23 mouse cellular contexts compared by ENCODE assay signal in genomic region chr4:76023756-76024501, GRCm38 (mm10).
"Had no signal": no experiment of that assay in that cellular context is flagged by ENCODE, and none has a peak within 500 bp of the region (broad histone marks: within the 10 kb centered on the region; RNA-seq: fewer than 3 reads in every experiment).

No protein-coding gene starts in this region.

- H3K4me2 ChIP-seq: limb, embryonic 12.5 days; limb, embryonic 15.5 days; liver, embryonic 11.5 days; midbrain, embryonic 11.5 days; neural tube, embryonic 15.5 days had no signal

- H3K27me3 ChIP-seq: limb, embryonic 12.5 days; limb, embryonic 15.5 days; neural tube, embryonic 15.5 days had no signal

- H3K9ac ChIP-seq: limb, embryonic 12.5 days; limb, embryonic 15.5 days; liver, embryonic 14.5 days; liver, postnatal 0 days; neural tube, embryonic 15.5 days had no signal

- H3K36me3 ChIP-seq: limb, embryonic 12.5 days; limb, embryonic 15.5 days; neural tube, embryonic 15.5 days had no signal

- H3K4me1 ChIP-seq: limb, embryonic 12.5 days; limb, embryonic 15.5 days had no signal

- H3K27ac ChIP-seq: limb, embryonic 12.5 days; limb, embryonic 15.5 days; liver, embryonic 14.5 days; neural tube, embryonic 15.5 days; stomach, postnatal 0 days had no signal

- H3K9me3 ChIP-seq: limb, embryonic 12.5 days; limb, embryonic 15.5 days; neural tube, embryonic 15.5 days had no signal

- ATAC-seq: intestine, embryonic 16.5 days; liver, postnatal 0 days; midbrain, embryonic 16.5 days had no signal

- H3K4me3 ChIP-seq: limb, embryonic 12.5 days; limb, embryonic 15.5 days; myocyte; neural tube, embryonic 15.5 days had no signal

- DNase-seq: kidney, adult 18-20 months; kidney, adult 9 months; kidney, postnatal 14 days; kidney, postnatal 4 days; left cerebral cortex, postnatal 4 days; liver, postnatal 0 days; lung, postnatal 14 days; right cerebral cortex, adult 18-20 months; right cerebral cortex, postnatal 14 days; right cerebral cortex, postnatal 4 days; thymus, adult 2 months; thymus, postnatal 14 days; thymus, postnatal 4 days had no signal
